Mouse (Mus musculus): ENCODE results near the gene Isoc2b.
"Not testable (repeated sequence)": the region's sequence is repeated elsewhere in the genome, so short reads cannot be mapped to it uniquely, and the experiment has no call there.

The Isoc2b gene

DNA sequence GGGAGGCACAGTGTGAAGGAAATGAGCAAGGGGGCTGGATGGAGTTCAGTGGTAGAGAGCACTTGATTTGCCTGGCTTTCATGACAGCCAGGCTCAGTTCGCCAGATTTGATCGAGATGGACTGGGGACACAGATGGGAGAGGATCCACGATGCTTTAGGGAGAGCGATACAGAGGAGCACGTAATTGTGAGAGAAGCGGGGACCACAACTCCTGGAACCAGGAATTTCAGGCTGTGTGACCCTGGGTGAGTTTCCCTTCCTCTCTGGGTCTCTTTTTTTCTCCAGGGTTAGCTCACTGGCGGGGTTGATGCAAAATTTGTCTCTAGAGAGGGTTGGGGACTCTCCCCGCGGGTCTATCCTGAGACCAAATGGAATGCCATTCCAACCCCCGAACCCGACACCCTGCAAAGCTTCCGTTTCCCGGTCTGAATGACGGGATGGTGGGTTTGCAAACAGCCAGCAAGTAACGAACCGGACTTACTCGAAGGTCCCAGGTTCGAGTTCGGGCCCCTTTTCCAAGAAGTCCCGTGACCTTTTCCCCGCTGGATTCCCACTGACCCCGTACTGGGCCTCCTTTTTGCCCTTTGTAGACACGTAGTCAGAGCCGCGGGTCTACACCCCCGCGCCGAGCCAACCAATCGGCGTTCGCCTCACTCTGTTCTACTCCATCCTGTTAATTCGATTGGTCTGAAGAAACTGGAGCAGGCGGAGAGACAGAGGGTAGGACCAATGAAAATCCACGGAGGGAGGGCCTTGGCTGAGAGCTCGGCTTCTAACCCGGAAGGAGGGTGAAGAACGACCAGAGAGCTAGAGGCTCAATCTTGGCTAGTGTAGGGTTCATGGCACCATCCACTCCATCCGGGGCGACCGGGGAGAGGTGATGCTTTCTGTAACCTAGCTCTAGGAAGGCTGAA, 4.2 kb downstream of the Isoc2b start:
- DNase-seq (ENCODE audit: low spot score), result peak; percentile 97

DNA sequence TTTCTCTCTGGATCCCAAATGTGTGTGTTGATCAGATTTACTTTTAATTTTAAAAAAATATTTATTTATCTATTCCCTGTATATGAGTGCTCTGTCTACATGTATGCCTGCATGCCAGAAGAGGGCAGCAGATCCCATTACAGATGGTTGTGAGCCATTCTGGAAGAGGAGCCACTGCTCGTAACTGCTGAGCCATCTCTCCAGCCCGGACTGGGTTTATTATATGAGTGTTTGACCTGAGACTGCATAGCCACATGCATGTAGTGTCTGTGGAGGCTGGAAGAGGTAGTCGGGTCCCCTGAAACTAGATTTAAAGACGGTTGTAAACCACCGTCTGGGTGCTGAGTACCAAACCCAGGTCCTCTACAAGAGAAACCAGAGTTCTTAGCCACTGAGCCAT, 5.0 kb downstream of the Isoc2b start:
- peak; percentile 49 for DNase-seq (ENCODE audit: low spot score)

DNA sequence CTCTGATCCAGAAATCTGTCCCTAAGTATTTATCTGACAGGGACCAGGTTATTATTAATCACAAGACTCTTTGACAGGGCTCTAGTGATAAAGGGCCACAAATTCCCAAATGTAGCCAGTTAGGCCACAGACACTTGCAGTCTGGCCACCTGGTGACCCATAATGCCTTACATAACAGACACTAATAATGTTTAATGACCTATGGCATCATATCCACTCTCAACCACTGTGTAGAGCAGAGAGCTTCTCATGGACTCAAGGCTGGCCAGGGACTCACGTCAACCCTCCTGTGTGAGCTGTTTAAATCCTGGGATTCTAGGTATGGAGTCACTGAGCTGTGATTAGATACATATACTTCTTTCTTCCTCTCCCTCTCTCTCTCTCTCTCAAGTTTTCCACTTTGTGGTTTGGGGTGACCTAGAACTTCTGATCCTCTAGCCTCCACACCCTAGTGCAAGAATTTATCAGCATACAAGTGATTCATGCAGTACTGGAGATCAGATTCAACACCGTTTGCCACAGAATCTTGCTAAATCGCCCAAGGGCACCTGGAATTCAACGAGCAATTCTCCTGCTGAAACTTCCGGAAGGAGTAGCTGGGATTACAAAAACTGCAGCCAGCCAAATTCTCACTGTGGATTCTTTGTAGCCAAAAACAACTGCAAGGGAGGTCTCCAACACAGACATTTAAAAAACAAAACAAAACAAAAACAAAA, 5.8 kb downstream of the Isoc2b start:
- DNase-seq (ENCODE audit: low spot score), result no peak

DNA sequence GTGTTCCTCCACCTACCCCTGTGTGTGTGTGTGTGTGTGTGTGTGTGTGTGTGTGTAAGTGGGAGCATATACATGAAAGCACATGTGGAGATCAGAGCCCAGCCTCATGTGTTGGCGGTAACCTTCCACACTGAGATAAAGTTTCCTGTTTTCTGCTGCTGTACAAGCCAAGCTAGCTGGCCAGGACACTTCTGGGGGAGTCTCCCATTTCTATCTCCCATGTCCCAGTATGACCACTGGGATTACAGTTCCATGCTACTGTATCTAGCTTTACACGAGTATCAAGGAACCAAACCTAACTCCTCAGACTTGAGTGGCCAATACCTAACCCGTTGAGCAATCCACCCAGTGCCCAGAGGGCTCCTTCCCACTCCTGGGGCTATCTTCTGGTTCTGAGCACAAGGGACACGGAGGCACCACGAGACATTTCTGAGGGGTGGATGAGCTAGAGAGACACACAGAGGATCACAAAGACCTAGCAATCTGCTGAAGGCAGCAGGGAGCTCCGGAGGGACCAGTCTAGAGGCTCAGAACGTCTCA, 6.4 kb downstream of the Isoc2b start:
- no peak for DNase-seq (ENCODE audit: low spot score)

DNA sequence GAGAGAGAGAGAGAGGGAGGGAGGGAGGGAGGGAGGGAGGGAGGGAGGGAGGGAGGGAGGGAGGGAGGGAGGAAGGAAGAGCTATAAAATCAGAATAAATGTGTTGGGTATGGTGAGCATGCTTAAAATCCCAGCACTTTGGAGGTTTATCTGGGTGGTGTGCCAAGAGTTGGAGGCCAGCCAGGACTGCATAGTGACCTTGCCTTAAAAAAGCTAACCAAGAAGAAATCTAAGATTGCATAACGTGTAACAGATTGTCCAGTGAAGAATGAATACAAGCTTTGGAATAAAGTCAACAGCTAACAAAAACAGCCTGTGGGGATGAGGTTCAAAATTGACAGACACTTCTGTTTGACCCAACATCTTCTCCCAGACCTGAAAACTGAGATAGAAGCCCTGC, 7.0 kb downstream of the Isoc2b start:
- peak; percentile 76 for DNase-seq (ENCODE audit: low spot score)

DNA sequence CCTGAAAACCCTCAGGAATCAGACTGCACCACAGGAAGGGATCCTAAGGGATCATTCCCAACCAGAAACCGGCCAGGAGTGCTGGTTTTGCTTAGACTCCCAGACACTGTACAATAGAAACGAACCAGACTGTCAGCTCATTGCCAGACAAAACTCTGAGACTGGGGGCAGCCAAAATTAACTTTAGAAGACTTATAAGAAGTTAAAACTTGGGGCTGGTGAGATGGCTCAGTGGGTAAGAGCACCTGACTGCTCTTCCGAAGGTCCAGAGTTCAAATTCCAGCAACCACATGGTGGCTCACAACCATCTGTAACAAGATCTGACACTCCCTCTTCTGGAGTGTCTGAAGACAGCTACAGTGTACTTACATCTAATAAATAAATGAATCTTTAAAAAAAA, 9.1 kb downstream of the Isoc2b start:
- DNase-seq (ENCODE audit: low spot score), result not testable (repeated sequence)

DNA sequence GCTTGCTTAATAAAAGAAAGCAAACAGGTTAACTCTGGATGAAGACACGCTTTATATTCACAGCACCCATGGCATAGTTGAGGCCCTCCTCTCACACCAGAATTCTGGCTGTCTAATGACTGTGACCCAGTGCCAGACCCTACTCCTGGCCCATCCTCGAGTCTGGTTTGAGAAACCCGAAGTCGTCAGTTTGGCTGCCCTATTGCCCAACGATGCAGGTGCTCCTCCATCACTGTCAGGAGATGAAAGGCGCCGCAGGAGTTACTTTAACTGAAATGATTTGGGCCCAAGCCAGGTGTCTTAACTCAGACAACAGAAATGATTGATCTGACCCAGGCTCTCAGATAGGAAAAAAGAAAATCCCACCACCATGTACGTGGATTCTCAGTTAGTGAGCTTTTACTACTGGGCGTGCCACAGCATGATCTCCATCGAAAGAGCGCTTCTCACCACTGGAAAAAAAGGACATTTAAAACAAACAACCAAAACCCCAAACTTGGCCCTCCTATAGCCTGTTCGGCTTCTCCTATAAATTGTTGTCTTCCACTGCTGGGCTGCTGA, 10.6 kb downstream of the Isoc2b start:
- no peak for DNase-seq (ENCODE audit: low spot score)

DNA sequence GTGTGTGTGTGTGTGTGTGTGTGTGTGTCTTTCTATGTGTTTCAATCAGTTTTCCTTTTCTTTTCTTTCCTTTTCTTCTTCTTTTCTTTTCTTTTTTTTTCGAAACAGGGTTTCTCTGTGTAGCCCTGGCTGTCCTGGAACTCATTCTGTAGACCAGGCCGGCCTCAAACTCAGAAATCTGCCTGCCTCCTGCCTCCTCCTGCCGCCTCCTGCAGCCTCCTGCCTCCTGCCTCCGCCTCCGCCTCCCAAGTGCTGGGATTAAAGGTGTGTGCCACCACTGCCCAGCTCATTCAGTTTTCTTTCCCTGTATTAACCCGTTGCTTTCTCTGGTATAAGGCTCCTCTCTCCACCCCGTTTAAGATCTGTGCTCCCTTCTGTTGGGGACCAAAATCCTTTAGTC, 12.7 kb downstream of the Isoc2b start:
- no peak for DNase-seq (ENCODE audit: low spot score)

DNA sequence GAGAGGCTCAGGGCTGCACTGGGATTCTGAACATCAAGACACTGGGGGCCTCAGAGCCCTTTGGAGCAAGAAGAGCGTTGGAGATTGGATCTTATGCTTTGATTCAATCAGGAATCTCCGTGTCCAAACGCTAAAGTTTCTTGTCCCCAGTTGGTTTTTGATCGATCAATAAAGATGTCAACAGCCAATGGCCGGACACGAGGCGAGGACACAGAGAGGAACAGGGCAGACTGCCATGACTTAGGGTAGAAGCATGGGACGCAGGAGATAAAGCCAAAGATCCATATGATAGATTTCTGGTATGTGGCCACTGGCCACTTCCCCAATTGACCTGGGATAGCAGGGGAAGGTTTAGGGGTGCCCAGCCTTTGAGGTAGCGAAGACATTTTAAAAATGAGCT, 13.6 kb downstream of the Isoc2b start:
- no peak for DNase-seq (ENCODE audit: low spot score)

DNA sequence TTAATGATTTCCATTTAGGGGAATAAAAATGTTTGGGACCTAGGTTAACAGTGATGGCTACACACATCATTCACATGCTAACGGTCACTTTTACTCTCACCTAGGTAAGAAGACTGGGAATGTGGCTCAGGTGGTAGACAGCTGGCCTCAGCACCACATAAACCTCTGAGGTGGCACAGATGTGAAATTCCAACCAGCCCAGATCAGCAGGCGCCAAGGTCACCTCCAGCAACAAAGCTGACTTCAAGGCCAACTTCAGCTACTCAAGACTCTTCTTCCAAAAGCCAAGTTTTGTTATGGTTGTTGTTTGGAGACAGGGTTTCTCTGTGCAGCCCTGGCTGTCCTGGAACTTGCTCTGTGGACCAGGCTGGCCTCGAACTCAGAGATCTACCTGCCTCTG, 16.4 kb downstream of the Isoc2b start:
- no peak for DNase-seq (ENCODE audit: low spot score)

DNA sequence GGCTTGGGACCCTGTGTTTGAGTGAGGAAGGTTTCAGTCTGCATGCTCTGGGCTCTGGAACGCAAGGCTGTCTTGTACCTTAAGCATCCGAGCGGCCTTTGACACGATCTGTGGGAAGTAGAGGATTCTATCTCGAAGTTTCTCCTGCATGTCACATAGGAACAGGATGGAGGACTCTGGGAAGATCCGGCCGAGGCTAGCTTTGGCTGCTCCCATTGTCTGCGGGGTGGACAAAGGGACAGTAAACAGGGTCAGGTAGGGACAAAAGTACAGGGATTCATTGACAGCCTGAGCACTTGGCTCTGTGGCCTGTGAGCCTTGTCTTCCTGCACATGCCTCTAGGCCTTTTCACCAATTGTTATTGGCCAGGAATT, 18.8 kb downstream of the Isoc2b start:
- DNase-seq (ENCODE audit: low spot score), result no peak

DNA sequence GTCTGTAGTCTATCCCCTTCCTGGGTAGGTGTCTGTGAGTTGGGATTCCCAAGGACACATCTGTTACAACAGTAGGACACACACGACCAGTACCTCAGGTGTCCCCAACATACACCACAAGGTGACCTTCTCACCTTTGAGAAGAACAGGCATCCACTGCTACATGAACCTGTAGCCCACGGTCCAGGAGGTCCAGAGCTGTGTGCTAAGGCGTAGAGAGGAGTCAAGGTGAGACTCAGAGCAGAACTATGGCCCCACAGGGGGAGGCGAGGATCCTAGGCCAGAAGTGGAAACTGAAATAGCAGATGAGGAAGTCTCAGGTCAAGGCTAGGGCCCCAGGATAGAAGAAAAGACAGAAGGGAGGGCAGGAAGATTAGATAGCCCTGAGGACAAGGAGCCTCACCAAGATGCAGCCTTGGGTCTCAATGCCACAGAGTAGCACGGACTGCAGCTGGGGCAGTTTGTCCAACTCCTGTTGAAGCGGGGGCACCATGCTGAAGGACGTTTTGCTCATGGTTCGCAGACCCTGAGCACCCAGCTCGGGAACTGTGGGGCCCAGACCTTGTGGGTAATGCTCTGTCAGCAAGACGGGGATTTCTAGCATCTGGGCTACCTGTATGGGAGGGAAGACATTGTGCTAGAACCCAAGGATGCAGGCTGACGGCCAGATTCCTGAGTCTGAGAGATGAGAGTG, 19.3 kb downstream of the Isoc2b start:
- no peak for DNase-seq (ENCODE audit: low spot score)

DNA sequence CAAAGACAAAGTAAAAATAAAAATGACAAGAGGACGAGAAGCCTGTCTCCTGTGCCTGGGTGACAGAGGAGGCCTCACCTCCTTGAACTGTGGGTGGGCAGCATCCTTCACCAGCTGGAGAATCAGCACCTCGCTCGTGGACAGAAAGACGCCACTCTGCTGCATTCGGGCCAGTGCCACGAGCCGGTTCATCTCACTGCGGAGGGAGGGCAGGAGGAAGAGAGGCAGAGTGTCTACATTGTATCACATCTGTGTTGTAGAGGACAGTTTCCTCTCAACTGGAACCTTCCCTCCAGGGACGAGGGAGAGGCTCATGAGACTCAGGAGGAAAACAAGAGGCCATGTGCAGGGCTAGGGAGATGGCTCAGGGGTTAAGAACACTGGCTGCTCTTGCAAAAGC, 20.7 kb downstream of the Isoc2b start:
- DNase-seq (ENCODE audit: low spot score), result no peak

DNA sequence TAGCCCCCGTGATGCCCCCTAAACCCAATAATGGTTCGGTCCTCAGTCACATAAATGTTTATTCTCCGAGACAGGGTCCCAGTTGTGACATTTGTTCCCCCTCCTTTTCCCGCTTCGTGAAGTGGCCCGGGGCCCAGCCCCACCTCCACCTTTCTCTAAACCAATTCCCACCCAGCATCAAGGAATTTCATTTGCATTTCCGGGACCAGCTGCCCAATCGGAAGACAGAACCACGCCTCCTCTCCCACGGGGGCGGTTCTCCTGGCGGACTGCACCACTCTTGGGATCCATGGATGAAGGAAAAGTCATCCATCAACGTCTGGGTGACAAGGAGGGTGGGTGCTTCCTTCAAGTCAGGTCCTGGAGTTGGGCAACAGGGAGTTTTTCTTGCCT, 25.1 kb downstream of the Isoc2b start:
- DNase-seq (ENCODE audit: low spot score), result peak; percentile 47

DNA sequence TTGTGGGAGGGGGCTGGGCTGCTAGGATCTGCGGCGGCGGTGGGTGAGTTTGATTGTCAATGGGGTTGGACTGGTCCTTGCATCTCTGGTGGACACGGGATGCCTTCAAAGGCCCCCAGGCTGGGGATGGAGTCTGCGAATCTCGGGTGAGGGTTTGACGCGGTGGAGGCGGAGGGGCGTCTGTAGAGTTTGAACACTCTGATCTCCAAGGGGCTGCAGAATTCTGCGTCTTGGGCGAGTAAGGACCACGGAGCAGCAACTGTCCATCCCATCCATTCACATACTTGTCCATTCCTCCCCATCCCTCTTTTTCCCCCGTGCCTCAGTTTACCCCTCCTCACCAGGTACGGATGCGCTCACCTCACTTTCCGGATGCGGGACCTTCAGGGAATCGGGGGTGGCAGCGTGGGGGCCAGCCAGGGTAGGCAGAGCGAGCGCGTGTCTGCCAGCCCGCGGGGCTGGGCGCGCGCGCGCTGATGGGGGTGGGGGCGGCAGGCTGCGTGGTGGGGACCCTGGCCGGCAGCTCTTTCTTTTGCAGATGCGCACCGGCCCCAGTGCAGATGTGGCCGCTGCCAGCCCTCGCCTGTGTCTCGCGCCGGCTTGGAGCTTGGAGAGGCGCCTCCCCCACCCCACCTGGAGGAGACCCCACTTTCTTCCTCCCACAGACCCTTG, 25.7 kb downstream of the Isoc2b start, which contains the start of gene Shisa7:
Shisa7 (minus strand) TSS at position 452 of the 672 bp plus-strand sequence.
- no peak for DNase-seq (ENCODE audit: low spot score)

DNA sequence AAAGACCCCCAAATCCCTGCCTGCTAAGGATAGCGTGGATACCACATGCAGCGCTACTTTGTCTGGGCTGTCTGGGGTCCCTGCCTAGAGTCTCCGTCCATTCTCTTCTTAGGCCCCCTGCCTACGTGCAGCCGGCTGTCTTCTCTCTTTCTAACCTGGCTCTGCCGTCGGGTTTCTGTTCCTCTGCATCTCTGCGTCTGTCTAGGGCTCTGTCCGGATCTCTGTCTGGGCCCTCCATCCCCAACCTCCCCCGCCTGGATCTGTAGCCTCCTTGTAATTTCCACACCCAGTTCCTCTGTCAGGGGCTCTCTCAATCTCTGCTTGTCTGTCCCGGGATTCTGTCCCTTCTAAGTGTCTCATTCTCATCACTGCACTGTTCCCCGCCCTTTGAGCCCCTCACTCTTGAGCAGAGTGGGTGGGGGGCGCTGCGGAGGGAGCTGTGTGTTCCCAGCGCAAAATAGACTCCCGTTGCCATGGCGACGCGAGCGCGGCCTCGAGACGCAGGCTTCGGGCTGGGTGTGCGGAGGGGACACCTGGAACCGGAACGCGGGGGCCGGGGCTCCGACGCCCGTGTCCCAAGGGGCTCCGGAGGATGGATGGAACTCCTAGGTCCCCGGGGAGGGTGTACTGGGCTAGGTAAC, 26.3 kb downstream of the Isoc2b start:
- no peak for DNase-seq (ENCODE audit: low spot score)

DNA sequence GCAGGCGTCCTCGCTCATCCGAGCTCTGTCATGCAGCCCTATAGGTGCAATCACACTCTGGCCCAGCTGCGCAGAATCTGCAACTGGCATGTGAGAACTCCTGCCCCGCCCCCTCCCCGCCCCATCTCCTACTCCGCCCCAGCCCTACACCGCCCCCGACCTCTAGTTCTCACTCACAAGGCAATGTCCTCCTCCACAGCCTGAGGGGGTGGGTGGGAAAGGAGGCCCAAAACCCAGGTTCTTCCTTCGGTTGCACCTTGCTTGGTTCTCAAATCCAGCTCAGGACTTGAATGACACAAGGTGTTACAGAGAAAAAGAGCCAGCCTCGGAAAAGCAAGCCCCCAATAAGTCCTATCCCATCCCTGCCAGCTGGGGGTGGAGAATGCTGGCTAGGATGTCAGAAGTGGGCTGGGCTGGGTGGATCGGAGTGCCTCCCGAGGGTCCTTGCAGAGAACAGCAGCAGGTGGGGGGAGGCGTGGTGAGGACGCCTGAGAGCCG, 27.4 kb downstream of the Isoc2b start:
- DNase-seq (ENCODE audit: low spot score), result no peak

DNA sequence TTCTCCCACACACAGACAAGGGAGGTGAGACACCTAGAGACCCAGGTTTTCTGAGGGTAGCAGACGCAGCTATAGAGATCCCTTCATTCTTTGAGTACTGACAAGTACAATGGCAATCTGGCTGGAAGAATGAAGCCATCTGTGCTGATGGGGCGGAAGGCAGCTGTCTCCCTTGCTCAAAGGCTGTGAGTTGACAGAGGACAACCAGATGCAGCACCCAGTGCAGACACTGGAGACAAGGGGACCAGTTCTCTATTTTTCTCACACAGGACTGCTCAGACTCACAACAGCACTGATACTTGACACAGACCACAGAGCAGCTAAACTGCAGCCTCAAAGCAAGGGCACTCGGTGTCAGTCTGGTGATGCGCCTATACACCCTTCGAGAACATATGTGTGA, 28.0 kb downstream of the Isoc2b start:
- no peak for DNase-seq (ENCODE audit: low spot score)

DNA sequence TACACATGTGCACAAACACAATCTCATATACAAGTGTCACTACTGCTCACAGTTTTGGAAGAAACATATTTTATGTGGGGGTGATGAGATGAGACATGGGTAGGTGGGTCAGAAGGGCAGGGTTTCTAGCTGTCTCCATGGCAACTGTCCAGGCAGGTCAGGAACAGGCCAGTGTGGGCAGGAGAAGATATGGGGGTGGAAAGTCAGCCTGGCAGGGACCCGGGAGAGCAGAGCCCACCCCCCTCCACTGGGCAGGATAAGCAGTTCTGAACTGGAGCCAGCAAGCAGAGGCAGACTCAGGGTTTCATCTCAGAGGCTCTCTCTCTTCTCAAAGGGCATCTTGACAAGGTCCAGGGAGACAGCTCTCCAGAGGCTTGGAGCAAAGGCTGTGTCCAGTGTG, 32.4 kb downstream of the Isoc2b start:
- DNase-seq (ENCODE audit: low spot score), result no peak

DNA sequence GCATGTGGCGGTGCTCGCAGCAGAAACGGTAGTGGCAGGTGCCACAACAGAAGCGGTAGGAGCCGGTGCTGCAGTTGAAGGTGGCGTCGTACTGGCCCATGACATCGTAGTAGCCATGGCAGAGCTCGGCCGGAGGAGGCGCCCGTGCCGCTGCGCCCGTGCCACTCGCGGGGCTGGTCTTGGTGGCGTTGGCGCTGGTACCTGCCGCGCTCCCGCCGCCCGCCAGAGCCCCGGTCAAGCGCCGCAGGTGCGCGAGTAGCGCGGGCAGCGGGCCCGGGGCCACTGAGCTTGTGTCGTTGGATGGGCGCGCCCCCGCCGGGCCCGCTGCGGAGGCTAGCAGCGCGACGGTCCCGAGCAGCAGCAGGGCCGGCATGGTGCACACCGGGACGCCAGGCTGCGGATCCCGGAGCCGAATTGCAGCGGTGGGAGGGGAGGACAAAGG, 33.7 kb downstream of the Isoc2b start:
- DNase-seq (ENCODE audit: low spot score), result peak; percentile 71

All from urinary bladder, postnatal 14 days (tissue).